Mouse (Mus musculus): ENCODE measurements around the gene Otos. TPM values are rescaled to one million over a fixed set of nuclear protein-coding genes. Genes with fewer than 3 reads are reported as not detected.

The Otos gene
- not detected for polyA plus RNA-seq (2012; fragmentation: generic; extraction: Trizol)
- long read RNA-seq, experiment 1: 0 reads
- long read RNA-seq, experiment 2: 0 reads

DNA sequence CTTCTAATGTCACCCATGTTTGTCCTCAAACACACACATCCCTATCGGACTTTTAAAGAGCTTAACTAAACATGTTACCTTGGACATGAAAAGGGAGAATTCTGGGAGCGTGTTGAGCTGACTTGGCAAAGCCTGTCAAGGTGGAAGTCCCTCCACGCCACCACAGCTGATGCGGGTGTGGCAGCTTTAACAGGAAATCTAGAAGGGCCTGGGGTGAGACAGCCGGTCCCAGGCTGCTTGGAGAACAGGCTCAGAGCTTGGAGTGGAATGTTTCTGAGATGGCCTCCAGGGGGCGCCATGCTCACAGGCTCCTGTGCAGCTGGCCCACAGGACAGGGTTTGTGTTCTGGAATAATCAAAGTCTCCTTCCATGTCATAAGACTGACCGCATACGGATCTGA is at the start of gene Otos:
Gene Otos (minus strand): TSS at position 169 of the 400 bp plus-strand sequence.
- Histone ChIP-seq H3K4me3 (ENCODE audit: insufficient read depth, poor library complexity, severe bottlenecking) (no peak within 1 kb of the TSS), H3K36me3 (ENCODE audit: control insufficient read depth, insufficient read depth) (no peaks in the 10 kb centered on the region), H3K79me3 (ENCODE audit: low read depth) (no peaks in the 10 kb centered on the region), H3K27me3 (ENCODE audit: control insufficient read depth, insufficient read depth, insufficient read length) (no peaks in the 10 kb centered on the region), H3ac (ENCODE audit: control insufficient read depth, insufficient read length, low read depth) (no peak within 1 kb of the TSS), H3K79me2 (ENCODE audit: control insufficient read depth, insufficient read depth) (no peaks in the 10 kb centered on the region)
- TF ChIP-seq USF1 (IDR thresholded peaks at IDR 0.05; ENCODE audit: low read depth): no peak
- peak; percentile 74 for TF ChIP-seq CTCF (IDR thresholded peaks at IDR 0.05; ENCODE audit: control insufficient read depth, insufficient read depth, insufficient read length)

DNA sequence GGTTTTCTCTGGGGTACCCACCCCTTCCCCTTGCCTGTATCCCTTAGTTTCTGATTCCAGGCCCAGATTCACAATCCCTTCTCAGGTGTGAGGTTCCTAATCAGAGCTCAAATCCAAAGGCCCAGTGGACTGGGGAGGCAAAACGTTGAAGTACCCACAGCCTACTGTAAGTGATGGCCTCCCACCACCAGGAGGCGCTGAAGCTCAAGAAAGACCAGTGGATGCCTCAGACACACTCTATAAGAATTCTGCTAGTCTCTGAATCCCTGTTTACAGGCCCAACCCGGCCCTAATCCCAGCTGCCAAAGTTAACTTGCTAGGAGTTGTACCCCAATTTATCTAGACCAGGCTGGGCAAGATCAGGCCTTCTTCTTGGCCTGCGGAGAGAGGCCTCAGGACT is 48.2 kb upstream of the Otos start:
- H3K79me2 ChIP-seq (ENCODE audit: control insufficient read depth, insufficient read depth): no peaks in the 10 kb centered on the region
- TF ChIP-seq CTCF (IDR thresholded peaks at IDR 0.05; ENCODE audit: control insufficient read depth, insufficient read depth, insufficient read length): peak; percentile 57
- TF ChIP-seq MYOD1 (IDR thresholded peaks at IDR 0.05; ENCODE audit: control insufficient read depth, insufficient read length, low read depth): no peak
- H3ac ChIP-seq (ENCODE audit: control insufficient read depth, insufficient read length, low read depth): no peak overlapping the region

GRCm38 (mm10) chr1:92695751-92696150 is 47.1 kb upstream of the Otos start:
- no peaks in the 10 kb centered on the region for H3K79me3 ChIP-seq (ENCODE audit: low read depth)

More for the DNA sequence above, 48.2 kb upstream of the Otos start:
- no peaks in the 10 kb centered on the region for H3K27me3 ChIP-seq (ENCODE audit: control insufficient read depth, insufficient read depth, insufficient read length)
- H3K36me3 ChIP-seq (ENCODE audit: control insufficient read depth, insufficient read depth): no peaks in the 10 kb centered on the region
- no peak overlapping the region for H3K4me3 ChIP-seq (ENCODE audit: insufficient read depth, poor library complexity, severe bottlenecking)
- H3K79me3 ChIP-seq (ENCODE audit: low read depth): no peaks in the 10 kb centered on the region

GRCm38 (mm10) chr1:92691166-92691844 is 42.7 kb upstream of the Otos start:
- no peaks in the 10 kb centered on the region for H3K79me2 ChIP-seq (ENCODE audit: control insufficient read depth, insufficient read depth)
- no peak for TF ChIP-seq MYOD1 (IDR thresholded peaks at IDR 0.05; ENCODE audit: control insufficient read depth, insufficient read length, low read depth)
- TF ChIP-seq USF1 (IDR thresholded peaks at IDR 0.05; ENCODE audit: low read depth): no peak
- TF ChIP-seq CTCF (IDR thresholded peaks at IDR 0.05; ENCODE audit: control insufficient read depth, insufficient read depth, insufficient read length): no peak
- no peak for TF ChIP-seq MYOG (IDR thresholded peaks at IDR 0.05; ENCODE audit: control insufficient read depth, extremely low read depth, insufficient read length)
- no peak for TF ChIP-seq MAX (IDR thresholded peaks at IDR 0.05)
- no peaks in the 10 kb centered on the region for H3K36me3 ChIP-seq (ENCODE audit: control insufficient read depth, insufficient read depth)
- no peaks in the 10 kb centered on the region for H3K79me3 ChIP-seq (ENCODE audit: low read depth)
- no peak overlapping the region for H3K4me3 ChIP-seq (ENCODE audit: insufficient read depth, poor library complexity, severe bottlenecking)
- no peak overlapping the region for H3ac ChIP-seq (ENCODE audit: control insufficient read depth, insufficient read length, low read depth)
- H3K27me3 ChIP-seq (ENCODE audit: control insufficient read depth, insufficient read depth, insufficient read length): no peaks in the 10 kb centered on the region

More at GRCm38 (mm10) chr1:92695751-92696150, 47.1 kb upstream of the Otos start:
- H3ac ChIP-seq (ENCODE audit: control insufficient read depth, insufficient read length, low read depth): no peak overlapping the region
- H3K27me3 ChIP-seq (ENCODE audit: control insufficient read depth, insufficient read depth, insufficient read length): no peaks in the 10 kb centered on the region
- no peaks in the 10 kb centered on the region for H3K36me3 ChIP-seq (ENCODE audit: control insufficient read depth, insufficient read depth)
- no peaks in the 10 kb centered on the region for H3K79me2 ChIP-seq (ENCODE audit: control insufficient read depth, insufficient read depth)
- H3K4me3 ChIP-seq (ENCODE audit: insufficient read depth, poor library complexity, severe bottlenecking): no peak overlapping the region
- TF ChIP-seq CTCF (IDR thresholded peaks at IDR 0.05; ENCODE audit: control insufficient read depth, insufficient read depth, insufficient read length) (no peak), MYOG (IDR thresholded peaks at IDR 0.05; ENCODE audit: control insufficient read depth, extremely low read depth, insufficient read length) (no peak), MAX (IDR thresholded peaks at IDR 0.05) (no peak), USF1 (IDR thresholded peaks at IDR 0.05; ENCODE audit: low read depth) (no peak), FOSL1 (IDR thresholded peaks at IDR 0.05; ENCODE audit: insufficient read depth, low read length, poor library complexity, severe bottlenecking) (no peak), CEBPB (IDR thresholded peaks at IDR 0.05; ENCODE audit: low read depth) (no peak), MYOD1 (IDR thresholded peaks at IDR 0.05; ENCODE audit: control insufficient read depth, insufficient read length, low read depth) (no peak)

DNA sequence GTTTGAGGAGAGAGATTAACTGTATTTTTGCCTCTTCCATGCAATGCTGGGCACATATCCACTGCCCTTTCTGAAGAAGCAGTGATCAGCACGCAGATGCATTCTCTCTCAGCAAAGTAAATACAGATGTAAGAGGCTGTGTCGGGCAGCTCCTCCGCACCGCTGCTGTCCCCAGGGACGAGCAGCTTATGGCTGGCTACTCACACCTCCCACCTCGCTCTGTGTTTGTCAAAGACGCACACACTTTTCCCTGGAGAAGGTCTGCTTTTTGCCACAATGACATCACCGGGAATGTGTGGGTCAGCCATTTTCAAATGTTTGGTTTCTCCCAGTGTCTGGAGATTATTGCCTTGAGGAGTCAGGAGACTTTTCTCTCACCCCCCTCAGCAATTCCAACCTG is 38.4 kb upstream of the Otos start:
- Histone ChIP-seq H3ac (ENCODE audit: control insufficient read depth, insufficient read length, low read depth) (no peak overlapping the region), H3K79me3 (ENCODE audit: low read depth) (no peaks in the 10 kb centered on the region), H3K36me3 (ENCODE audit: control insufficient read depth, insufficient read depth) (no peaks in the 10 kb centered on the region), H3K79me2 (ENCODE audit: control insufficient read depth, insufficient read depth) (no peaks in the 10 kb centered on the region), H3K27me3 (ENCODE audit: control insufficient read depth, insufficient read depth, insufficient read length) (no peaks in the 10 kb centered on the region), H3K4me3 (ENCODE audit: insufficient read depth, poor library complexity, severe bottlenecking) (no peak overlapping the region)
- TF ChIP-seq USF1 (IDR thresholded peaks at IDR 0.05; ENCODE audit: low read depth) (no peak), FOSL1 (IDR thresholded peaks at IDR 0.05; ENCODE audit: insufficient read depth, low read length, poor library complexity, severe bottlenecking) (no peak), CTCF (IDR thresholded peaks at IDR 0.05; ENCODE audit: control insufficient read depth, insufficient read depth, insufficient read length) (no peak), CEBPB (IDR thresholded peaks at IDR 0.05; ENCODE audit: low read depth) (no peak), MAX (IDR thresholded peaks at IDR 0.05) (no peak), MYOG (IDR thresholded peaks at IDR 0.05; ENCODE audit: control insufficient read depth, extremely low read depth, insufficient read length) (no peak), MYOD1 (IDR thresholded peaks at IDR 0.05; ENCODE audit: control insufficient read depth, insufficient read length, low read depth) (no peak)

DNA sequence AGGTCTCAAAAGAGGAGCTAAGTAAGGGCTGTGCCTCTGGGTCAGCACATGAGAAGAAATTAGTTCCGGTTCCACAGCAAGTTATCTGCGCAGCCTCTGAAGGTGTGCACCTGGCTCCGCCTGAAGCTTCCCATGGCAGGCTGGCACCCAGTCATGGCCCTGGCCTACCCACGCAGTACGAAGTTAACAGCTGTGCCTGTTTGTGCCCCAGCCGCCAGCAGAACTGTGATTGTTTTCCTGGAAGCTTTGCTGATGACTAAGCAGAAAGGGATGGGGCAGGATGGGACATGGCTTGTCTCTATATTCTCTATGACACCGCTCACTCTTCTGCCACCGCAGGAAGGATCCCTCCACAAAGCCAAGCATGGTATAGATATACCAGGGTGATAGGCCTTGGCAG is 34.5 kb upstream of the Otos start:
- Histone ChIP-seq H3K79me2 (ENCODE audit: control insufficient read depth, insufficient read depth) (no peaks in the 10 kb centered on the region), H3ac (ENCODE audit: control insufficient read depth, insufficient read length, low read depth) (no peak overlapping the region), H3K4me3 (ENCODE audit: insufficient read depth, poor library complexity, severe bottlenecking) (no peak overlapping the region), H3K27me3 (ENCODE audit: control insufficient read depth, insufficient read depth, insufficient read length) (no peaks in the 10 kb centered on the region), H3K36me3 (ENCODE audit: control insufficient read depth, insufficient read depth) (no peaks in the 10 kb centered on the region), H3K79me3 (ENCODE audit: low read depth) (no peaks in the 10 kb centered on the region)
- TF ChIP-seq MYOD1 (IDR thresholded peaks at IDR 0.05; ENCODE audit: control insufficient read depth, insufficient read length, low read depth): peak; percentile 78
- no peak for TF ChIP-seq MYOG (IDR thresholded peaks at IDR 0.05; ENCODE audit: control insufficient read depth, extremely low read depth, insufficient read length)
- TF ChIP-seq CTCF (IDR thresholded peaks at IDR 0.05; ENCODE audit: control insufficient read depth, insufficient read depth, insufficient read length): no peak
